Mouse (Mus musculus) left cerebral cortex, adult 2 months (tissue): Measurements from ENCODE around the gene Cemip2. TPM values are rescaled to one million over a fixed set of nuclear protein-coding genes. Genes with fewer than 3 reads are reported as not detected.
A peak's percentile ranks its signal among the peaks of the same experiment; 100 is the strongest.

Source experiments
- DNase-seq, 2 experiments: peaks; one replicate each; pipeline ENCODE4 v3.0.0; 2021 to 2022; ENCODE audit warnings: low spot score in 2 of 2, mixed read lengths in 1 of 2; ENCODE audit errors: extremely low spot score in 1 of 2
- H3K27ac ChIP-seq: fragments of 200-600 bp; 2 replicates; pipeline ENCODE4 v1.8.1; 2022
- H3K4me3 ChIP-seq: fragments of 200-600 bp; 2 replicates; pipeline ENCODE4 v1.8.1; 2022
- CTCF ChIP-seq: fragments of 200-600 bp; IDR thresholded peaks from 2 replicates; pipeline ENCODE4 v1.8.1; 2022; ENCODE audit warnings: antibody characterized with exemption, mild to moderate bottlenecking, moderate library complexity
- intact Hi-C: fragments of 180-260 bp; cut with DNase I; formaldehyde crosslinking; loops from one replicate; pipeline ENCODE4 v1.15.1; 2025
- total RNA-seq, 2 experiments: library from RNA; stranded (reverse); gene quantifications; 2 replicates each; pipeline ENCODE4 v1.2.3; 2021

Gene Cemip2
- total RNA-seq, 2 experiments from 2014 or later, result 15.0 to 15.6 TPM

GRCm38 (mm10) chr19:21781066-21781786, 3.1 kb downstream of the Cemip2 start:
- no peak overlapping the region for H3K4me3 ChIP-seq
- TF ChIP-seq CTCF, result no peak
- no peak for DNase-seq
- intact Hi-C loops, result no loop called here
- H3K27ac ChIP-seq, result no peak overlapping the region

GRCm38 (mm10) chr19:21781787-21782432, 3.8 kb downstream of the Cemip2 start:
- Histone ChIP-seq H3K27ac (no peak overlapping the region), H3K4me3 (no peak overlapping the region)
- intact Hi-C loops, result no loop called here
- DNase-seq, result no peak
- TF ChIP-seq CTCF, result no peak

GRCm38 (mm10) chr19:21783717-21784116, 5.6 kb downstream of the Cemip2 start:
- no peak for TF ChIP-seq CTCF
- DNase-seq, result no peak
- intact Hi-C loops, result no loop called here
- H3K4me3 ChIP-seq, result no peak overlapping the region
- no peak overlapping the region for H3K27ac ChIP-seq

GRCm38 (mm10) chr19:21784331-21785131, 6.4 kb downstream of the Cemip2 start:
- DNase-seq, result no peak
- intact Hi-C loops, result no loop called here
- H3K27ac ChIP-seq, result no peak overlapping the region
- H3K4me3 ChIP-seq, result no peak overlapping the region
- no peak for TF ChIP-seq CTCF

- no peak overlapping the region for H3K27ac ChIP-seq
- intact Hi-C loops, result no loop called here
- H3K4me3 ChIP-seq, result no peak overlapping the region
- DNase-seq, result no peak
- TF ChIP-seq CTCF, result no peak
These were observed 7.0 kb downstream of the Cemip2 start for GRCm38 (mm10) chr19:21785132-21785528.

GRCm38 (mm10) chr19:21787004-21787480, 8.9 kb downstream of the Cemip2 start:
- TF ChIP-seq CTCF, result no peak
- no peak overlapping the region for H3K4me3 ChIP-seq
- H3K27ac ChIP-seq, result peak overlapping the region; percentile 76
- peak; percentile 41 to 48 for DNase-seq
- intact Hi-C loops, result no loop called here

- no peak overlapping the region for H3K27ac ChIP-seq
- intact Hi-C loops, result no loop called here
- no peak for TF ChIP-seq CTCF
- DNase-seq, result no peak
- no peak overlapping the region for H3K4me3 ChIP-seq
These were observed 10.9 kb downstream of the Cemip2 start for GRCm38 (mm10) chr19:21788999-21789398.

- DNase-seq, result no peak
These were observed 11.5 kb downstream of the Cemip2 start for GRCm38 (mm10) chr19:21789676-21790075.

GRCm38 (mm10) chr19:21791386-21791785, 13.2 kb downstream of the Cemip2 start:
- intact Hi-C loops, result no loop called here
- no peak for TF ChIP-seq CTCF
- H3K27ac ChIP-seq, result no peak overlapping the region

More at GRCm38 (mm10) chr19:21789676-21790075, 11.5 kb downstream of the Cemip2 start:
- no peak overlapping the region for H3K4me3 ChIP-seq
- intact Hi-C loops, result no loop called here
- no peak overlapping the region for H3K27ac ChIP-seq
- no peak for TF ChIP-seq CTCF

GRCm38 (mm10) chr19:21791826-21792225, 13.7 kb downstream of the Cemip2 start:
- intact Hi-C loops, result no loop called here
- no peak for TF ChIP-seq CTCF
- Histone ChIP-seq H3K27ac (no peak overlapping the region), H3K4me3 (no peak overlapping the region)
- DNase-seq, result no peak

More at GRCm38 (mm10) chr19:21791386-21791785, 13.2 kb downstream of the Cemip2 start:
- no peak overlapping the region for H3K4me3 ChIP-seq
- no peak for DNase-seq

- no peak for DNase-seq
These were observed 14.5 kb downstream of the Cemip2 start for GRCm38 (mm10) chr19:21792587-21793175.

More at GRCm38 (mm10) chr19:21792587-21793175, 14.5 kb downstream of the Cemip2 start:
- no peak for TF ChIP-seq CTCF
- H3K4me3 ChIP-seq, result peak overlapping the region; percentile 7; the same call in 1 of the 2 replicates
- no peak overlapping the region for H3K27ac ChIP-seq
- intact Hi-C loops, result no loop called here
